Mouse (Mus musculus) MEL (cell line): ENCODE results near the gene Olfr284.

Source experiments
- MAZ ChIP-seq: IDR thresholded peaks from 2 replicates; pipeline ENCODE4 v1.6.1; 2012; ENCODE audit warnings: low read depth, mild to moderate bottlenecking, inconsistent platforms, low read length, improper control_type of control experiment
- POLR2A ChIP-seq, 2 experiments: IDR thresholded peaks; 2 replicates each; pipeline ENCODE4 v1.6.1; 2011 to 2012; ENCODE audit warnings: low read length in 2 of 2, mild to moderate bottlenecking in 2 of 2, control low read depth in 1 of 2, improper control_type of control experiment in 1 of 2, low read depth in 1 of 2, moderate library complexity in 1 of 2; ENCODE audit not compliant: control insufficient read depth in 1 of 2, insufficient read depth in 1 of 2, poor library complexity in 1 of 2

DNA sequence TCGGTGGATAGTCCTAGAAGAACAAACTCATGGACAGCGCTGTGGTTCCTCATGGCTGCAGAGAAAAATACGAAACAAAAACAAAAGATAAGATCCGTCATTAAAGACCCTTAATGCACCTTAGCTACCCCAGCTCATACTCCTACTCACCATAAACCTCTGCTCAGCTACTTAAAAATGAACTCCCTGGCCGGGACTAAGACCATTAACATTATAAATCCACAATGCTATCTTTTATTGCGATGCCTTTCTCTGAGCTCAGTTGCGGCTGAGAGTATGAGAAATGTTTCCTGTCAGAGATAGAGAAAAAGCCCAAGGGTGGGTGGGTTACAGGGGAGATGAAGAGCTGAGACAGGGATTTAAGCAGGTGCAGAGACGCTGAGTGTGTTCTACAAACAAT is at the start of gene Olfr284:
- no peak for TF ChIP-seq MAZ
- TF ChIP-seq POLR2A (IDR thresholded peaks at IDR 0.05; ENCODE audit: control insufficient read depth in 1 of 2, insufficient read depth in 1 of 2, low read depth in 1 of 2, low read length in 2 of 2, poor library complexity in 1 of 2) = no peak
